Comparison of ENCODE assay signal across 15 mouse cellular contexts in genomic region chr9:57297938-57298337, GRCm38 (mm10).
"Had no signal": no experiment of that assay in that cellular context is flagged by ENCODE, and none has a peak within 500 bp of the region (broad histone marks: within the 10 kb centered on the region; RNA-seq: fewer than 3 reads in every experiment).

No protein-coding gene starts in this region.

- ATAC-seq: midbrain, embryonic 15.5 days had no signal

- H3K4me3 ChIP-seq: kidney, embryonic 15.5 days; left cerebral cortex, adult 2 months; limb, embryonic 15.5 days; megakaryocyte, embryonic 14.5 days; midbrain, embryonic 15.5 days; stomach, embryonic 15.5 days had no signal

- DNase-seq: kidney, adult 2 months; kidney, postnatal 14 days; lung, embryonic 14.5 days; lung, postnatal 10 days; right cerebral cortex, postnatal 14 days; thymus, adult 2 months; thymus, postnatal 25 days had no signal

- H3K9ac ChIP-seq: kidney, embryonic 15.5 days; limb, embryonic 15.5 days; lung, embryonic 14.5 days; midbrain, embryonic 15.5 days; stomach, embryonic 15.5 days had no signal

- H3K27ac ChIP-seq: kidney, embryonic 15.5 days; left cerebral cortex, adult 2 months; limb, embryonic 15.5 days; macrophage; midbrain, embryonic 15.5 days; stomach, embryonic 15.5 days had no signal

- H3K36me3 ChIP-seq: kidney, embryonic 15.5 days; limb, embryonic 15.5 days; midbrain, embryonic 15.5 days; stomach, embryonic 15.5 days had no signal

- H3K27me3 ChIP-seq: kidney, embryonic 15.5 days; limb, embryonic 15.5 days; megakaryocyte, embryonic 14.5 days; midbrain, embryonic 15.5 days; stomach, embryonic 15.5 days had no signal

- H3K4me2 ChIP-seq: kidney, embryonic 15.5 days; limb, embryonic 15.5 days; lung, embryonic 14.5 days; midbrain, embryonic 11.5 days; midbrain, embryonic 15.5 days; stomach, embryonic 15.5 days had no signal

- H3K9me3 ChIP-seq: limb, embryonic 15.5 days; megakaryocyte, embryonic 14.5 days; midbrain, embryonic 15.5 days; stomach, embryonic 15.5 days had no signal

- H3K4me1 ChIP-seq: limb, embryonic 15.5 days; midbrain, embryonic 15.5 days had no signal
